Mouse (Mus musculus) olfactory bulb, adult 2 months (tissue): ENCODE measurements around the gene Zfp148.

Experiments used
- CTCF ChIP-seq: fragments of 200-500 bp; IDR thresholded peaks from 2 replicates; pipeline ENCODE4 v1.5.1; 2012; ENCODE audit warnings: low read depth, mild to moderate bottlenecking, low read length, moderate library complexity; ENCODE audit not compliant: insufficient read depth
- POLR2A ChIP-seq: fragments of 200-500 bp; IDR thresholded peaks from 2 replicates; pipeline ENCODE4 v1.6.1; 2012; ENCODE audit warnings: mild to moderate bottlenecking, low read depth, low read length, moderate library complexity; ENCODE audit not compliant: insufficient read depth

- TF ChIP-seq POLR2A (no peak), CTCF (no peak)
Measured at GRCm38 (mm10) chr16:33344875-33345274, 35.8 kb upstream of the Zfp148 start.
